8 mouse cellular contexts compared by ENCODE assay signal in genomic region chr6:37442041-37442667, GRCm38 (mm10). TPM values are rescaled to one million over a fixed set of nuclear protein-coding genes. Genes with fewer than 3 reads are reported as not detected.
A peak's percentile ranks its signal among the peaks of the same experiment; 100 is the strongest.
DNase-seq lines count a peak whose midpoint lies in the region; ATAC-seq and TF ChIP-seq lines count a peak whose summit lies in the region.

Creb3l2 (minus strand) TSS chr6:37442146.

- peak; percentile 98 for ATAC-seq in embryonic facial prominence, embryonic 15.5 days (ENCODE audit: insufficient number of reproducible peaks, low FRiP score, low TSS enrichment, low read depth)
- peak; percentile 99 for ATAC-seq in limb, embryonic 11.5 days (ENCODE audit: insufficient number of reproducible peaks, low FRiP score, low TSS enrichment, low read depth)
- peak; percentile 99 for ATAC-seq in midbrain, embryonic 13.5 days

- H3K27ac ChIP-seq in bone marrow macrophage, adult 2 months (ENCODE audit: insufficient read depth, low read depth, low read length): peak within 1 kb of the TSS; percentile 19; the same call in 1 of the 2 replicates
- peak within 1 kb of the TSS; percentile 95 for H3K27ac ChIP-seq in embryonic facial prominence, embryonic 15.5 days (replicated peaks)
- H3K27ac ChIP-seq in heart, adult 2 months: peak within 1 kb of the TSS; percentile 93
- H3K27ac ChIP-seq in kidney, adult 2 months (ENCODE audit: insufficient read depth, low read depth, low read length): peak within 1 kb of the TSS; percentile 90
- peak within 1 kb of the TSS; percentile 89 for H3K27ac ChIP-seq in limb, embryonic 11.5 days (replicated peaks; ENCODE audit: low read depth, low read length)
- peak within 1 kb of the TSS; percentile 44 for H3K27ac ChIP-seq in midbrain, embryonic 13.5 days
- peak within 1 kb of the TSS; percentile 53 for H3K27ac ChIP-seq in small intestine, adult 2 months (ENCODE audit: insufficient read depth, low read depth, low read length)

- peak within 1 kb of the TSS; percentile 85 for H3K9ac ChIP-seq in embryonic facial prominence, embryonic 15.5 days
- peak within 1 kb of the TSS; percentile 82 for H3K9ac ChIP-seq in heart, adult 2 months (ENCODE audit: low read depth, low read length)
- H3K9ac ChIP-seq in limb, embryonic 11.5 days (ENCODE audit: low read length): peak within 1 kb of the TSS; percentile 85
- peak within 1 kb of the TSS; percentile 69 for H3K9ac ChIP-seq in midbrain, embryonic 13.5 days (replicated peaks)

- no peaks in the 10 kb centered on the region for H3K9me3 ChIP-seq in embryonic facial prominence, embryonic 15.5 days (replicated peaks)
- H3K9me3 ChIP-seq in limb, embryonic 11.5 days (ENCODE audit: control insufficient read depth, low read length): no peaks in the 10 kb centered on the region
- no peaks in the 10 kb centered on the region for H3K9me3 ChIP-seq in midbrain, embryonic 13.5 days

- intact Hi-C loops in heart, adult 2 months (cut with DNase I): no loop called here

- peak; percentile 100 for DNase-seq in 3T3-L1 (ENCODE audit: low read depth, low spot score)
- DNase-seq in heart, adult 2 months: peak; percentile 96 to 98
- DNase-seq in kidney, adult 2 months: peak; percentile 99
- DNase-seq in limb, embryonic 11.5 days (ENCODE audit: low spot score): peak; percentile 99

- no peaks in the 10 kb centered on the region; the same call in 1 of the 2 replicates for H3K79me2 ChIP-seq in heart, adult 2 months (replicated peaks; ENCODE audit: control insufficient read depth, insufficient read depth, low read length)

- no peak for TF ChIP-seq CTCF in bone marrow macrophage, adult 2 months (IDR thresholded peaks at IDR 0.05; ENCODE audit: low read depth, low read length)
- TF ChIP-seq CTCF in heart, adult 2 months (IDR thresholded peaks at IDR 0.05): peak; percentile 47
- 0 out of 2 replicates have a peak, but pooled peaks have one; percentile 10 for TF ChIP-seq CTCF in kidney, adult 2 months (conservative IDR thresholded peaks at IDR 0.05; ENCODE audit: insufficient read depth, insufficient read length, low read depth, low read length)
- no peak for TF ChIP-seq CTCF in small intestine, adult 2 months (IDR thresholded peaks at IDR 0.05; ENCODE audit: extremely low read depth, insufficient read length, insufficient replicate concordance, low read depth, low read length)

- TF ChIP-seq POLR2A in bone marrow macrophage, adult 2 months (IDR thresholded peaks at IDR 0.05; ENCODE audit: borderline replicate concordance, low read depth, low read length): no peak
- TF ChIP-seq POLR2A in heart, adult 2 months (IDR thresholded peaks at IDR 0.05; ENCODE audit: insufficient read depth, low read depth, low read length): peak; percentile 97
- peak; percentile 83 for TF ChIP-seq POLR2A in kidney, adult 2 months (IDR thresholded peaks at IDR 0.05; ENCODE audit: low read depth, low read length)
- peak; percentile 91; the same call in 1 of the 2 replicates for TF ChIP-seq POLR2A in small intestine, adult 2 months (IDR thresholded peaks at IDR 0.05; ENCODE audit: low read depth, low read length)

- TF ChIP-seq EP300 in heart, adult 2 months (IDR thresholded peaks at IDR 0.05; ENCODE audit: insufficient read depth, low read depth, low read length): peak; percentile 73

- 0 out of 2 replicates have a peak, but pooled peaks cover 1% of the 10 kb centered on the region for H3K36me3 ChIP-seq in embryonic facial prominence, embryonic 15.5 days
- peaks cover 2% of the 10 kb centered on the region; the same call in 1 of the 2 replicates for H3K36me3 ChIP-seq in heart, adult 2 months (ENCODE audit: control insufficient read depth, insufficient read depth, low read length)
- no peaks in the 10 kb centered on the region for H3K36me3 ChIP-seq in kidney, adult 2 months (ENCODE audit: control insufficient read depth, insufficient read depth, low read length)
- H3K36me3 ChIP-seq in limb, embryonic 11.5 days (ENCODE audit: control insufficient read depth, insufficient read depth, low read length): no peaks in the 10 kb centered on the region
- no peaks in the 10 kb centered on the region for H3K36me3 ChIP-seq in midbrain, embryonic 13.5 days
- H3K36me3 ChIP-seq in small intestine, adult 2 months (ENCODE audit: control insufficient read depth, insufficient read depth, low read length): no peaks in the 10 kb centered on the region

- H3K4me1 ChIP-seq in bone marrow macrophage, adult 2 months (ENCODE audit: control insufficient read depth, insufficient read depth, low read length): peaks cover 6% of the 10 kb centered on the region; the same call in 1 of the 2 replicates
- H3K4me1 ChIP-seq in embryonic facial prominence, embryonic 15.5 days: peaks cover 29% of the 10 kb centered on the region
- H3K4me1 ChIP-seq in heart, adult 2 months (ENCODE audit: control insufficient read depth, insufficient read depth, low read length): peaks cover 5% of the 10 kb centered on the region
- peaks cover 17% of the 10 kb centered on the region for H3K4me1 ChIP-seq in kidney, adult 2 months (ENCODE audit: control insufficient read depth, insufficient read depth, low read length)
- H3K4me1 ChIP-seq in limb, embryonic 11.5 days (ENCODE audit: control insufficient read depth, insufficient read depth, low read length): no peaks in the 10 kb centered on the region
- peaks cover 25% of the 10 kb centered on the region for H3K4me1 ChIP-seq in midbrain, embryonic 13.5 days (replicated peaks)
- peaks cover 6% of the 10 kb centered on the region for H3K4me1 ChIP-seq in small intestine, adult 2 months (ENCODE audit: control insufficient read depth, insufficient read depth, insufficient read length, low read length)

- H3K27me3 ChIP-seq in embryonic facial prominence, embryonic 15.5 days: no peaks in the 10 kb centered on the region
- H3K27me3 ChIP-seq in heart, adult 2 months (ENCODE audit: control insufficient read depth, insufficient read depth, low read length): no peaks in the 10 kb centered on the region
- H3K27me3 ChIP-seq in kidney, adult 2 months (replicated peaks; ENCODE audit: control insufficient read depth, insufficient read depth, low read length): no peaks in the 10 kb centered on the region
- no peaks in the 10 kb centered on the region for H3K27me3 ChIP-seq in limb, embryonic 11.5 days (ENCODE audit: control insufficient read depth, insufficient read depth, low read length)
- peaks cover 6% of the 10 kb centered on the region for H3K27me3 ChIP-seq in midbrain, embryonic 13.5 days
- no peaks in the 10 kb centered on the region for H3K27me3 ChIP-seq in small intestine, adult 2 months (ENCODE audit: control insufficient read depth, insufficient read depth, low read length)

- peak within 1 kb of the TSS; percentile 64 for H3K4me3 ChIP-seq in bone marrow macrophage, adult 2 months (ENCODE audit: insufficient read depth, low read length)
- H3K4me3 ChIP-seq in embryonic facial prominence, embryonic 15.5 days (replicated peaks): peak within 1 kb of the TSS; percentile 88
- H3K4me3 ChIP-seq in heart, adult 2 months: peak within 1 kb of the TSS; percentile 100
- H3K4me3 ChIP-seq in kidney, adult 2 months (ENCODE audit: insufficient read depth, low read depth, low read length): peak within 1 kb of the TSS; percentile 87
- H3K4me3 ChIP-seq in limb, embryonic 11.5 days (ENCODE audit: low read depth, low read length): peak within 1 kb of the TSS; percentile 97
- peak within 1 kb of the TSS; percentile 78 for H3K4me3 ChIP-seq in midbrain, embryonic 13.5 days (replicated peaks)
- peak within 1 kb of the TSS; percentile 77 for H3K4me3 ChIP-seq in small intestine, adult 2 months (ENCODE audit: low read depth, low read length)

- WGBS in embryonic facial prominence, embryonic 15.5 days: under 1% methylated on average over 33 of the region's 33 CpGs
- under 1% methylated on average over 33 of the region's 33 CpGs for WGBS in heart, adult 2 months
- under 1% methylated on average over 33 of the region's 33 CpGs for WGBS in kidney, adult 2 months
- WGBS in limb, embryonic 11.5 days: under 1% methylated on average over 33 of the region's 33 CpGs
- WGBS in midbrain, embryonic 13.5 days: under 1% methylated on average over 33 of the region's 33 CpGs
- WGBS in small intestine, adult 2 months: under 1% methylated on average over 33 of the region's 33 CpGs

- H3K4me2 ChIP-seq in embryonic facial prominence, embryonic 15.5 days (replicated peaks): peak within 1 kb of the TSS; percentile 66
- H3K4me2 ChIP-seq in limb, embryonic 11.5 days (ENCODE audit: low read depth, severe bottlenecking): peak within 1 kb of the TSS; percentile 72
- peak within 1 kb of the TSS; percentile 94 for H3K4me2 ChIP-seq in midbrain, embryonic 13.5 days (replicated peaks)

RNA-seq across cellular contexts. Expression of gene Creb3l2, which starts in this region (rescaled TPM):
- polyA plus RNA-seq in bone marrow macrophage, adult 2 months (2012; ENCODE audit: insufficient read depth, insufficient read length, missing spikeins): 6.9 and 7.7 TPM in 2 replicates
- 27.3 and 28.1 TPM in 2 replicates for polyA plus RNA-seq in embryonic facial prominence, embryonic 15.5 days (2015; fragmentation: Nextera tagmentation; extraction: Ambion mirVana)
- total RNA-seq in heart, adult 2 months (2021): 10 to 100 TPM; 20.5 to 26.5 TPM
- 16.7 and 19.2 TPM in 2 replicates for polyA plus RNA-seq in heart, adult 2 months (2012; rRNA removed)
- 23.3 and 25.0 TPM in 2 replicates for polyA plus RNA-seq in kidney, adult 2 months (2012; rRNA removed)
- 25.2 and 27.5 TPM in 2 replicates for polyA plus RNA-seq in limb, embryonic 11.5 days (2014; fragmentation: Nextera tagmentation; extraction: Ambion mirVana)
- polyA plus RNA-seq in midbrain, embryonic 13.5 days (2015; fragmentation: Nextera tagmentation; extraction: Ambion mirVana): 2.6 and 3.3 TPM in 2 replicates
- 8.8 and 30.5 TPM in 2 replicates for polyA plus RNA-seq in small intestine, adult 2 months (2012; rRNA removed)

Comparison
In these comparisons a context has a peak if more than half of its experiments do, and no peak if none do; other contexts are left out.
1. Peak in every context shown above with its lines: DNase-seq, ATAC-seq, H3K4me3 ChIP-seq and H3K27ac ChIP-seq.
2. H3K27ac ChIP-seq: peak in every context shown above with its lines; median percentile 95 in embryonic facial prominence, embryonic 15.5 days; 93 in heart, adult 2 months; 90 in kidney, adult 2 months; 89 in limb, embryonic 11.5 days; 53 in small intestine, adult 2 months; 44 in midbrain, embryonic 13.5 days; 19 in bone marrow macrophage, adult 2 months.
3. CTCF ChIP-seq: peak in heart, adult 2 months (single experiment) and kidney, adult 2 months (single experiment); none in bone marrow macrophage, adult 2 months (single experiment) and small intestine, adult 2 months (single experiment).